Mouse (Mus musculus) thymus, postnatal 4 days (tissue): ENCODE data around the gene Gm1553.

ENCODE experiments used
- DNase-seq: peaks from one replicate; pipeline ENCODE4 v3.0.0; 2021

Gene Gm1553

GRCm38 (mm10) chr10:82492518-82492917 is at the start of gene Gm1553:
Gene Gm1553, minus strand, starts transcription at chr10:82492618.
- no peak for DNase-seq
